Mouse (Mus musculus): ENCODE results near the gene Nodal.

GRCm38 (mm10) chr10:61378698-61379097 lies 39.1 kb upstream of the Nodal start:
- TF ChIP-seq CTCF (IDR thresholded peaks at IDR 0.05; ENCODE audit: borderline replicate concordance, insufficient read depth, low read depth, low read length): no peak
- no peak for TF ChIP-seq POLR2A (IDR thresholded peaks at IDR 0.05; ENCODE audit: borderline replicate concordance, insufficient read depth, low read length)
